Mouse (Mus musculus) ES-Bruce4 (cell line): Measurements from ENCODE around the gene Bfsp1. TPM values are rescaled to one million over a fixed set of nuclear protein-coding genes. Genes with fewer than 3 reads are reported as not detected.

Experiments
- H3K27ac ChIP-seq: 2 replicates; pipeline ENCODE4 v1.5.1; 2012; ENCODE audit warnings: low read length, inconsistent platforms; ENCODE audit not compliant: insufficient read depth
- H3K27me3 ChIP-seq: 2 replicates; pipeline ENCODE4 v1.6.1; 2012; ENCODE audit warnings: mild to moderate bottlenecking, low read length, inconsistent platforms; ENCODE audit not compliant: control insufficient read depth, poor library complexity, insufficient read depth, severe bottlenecking
- H3K36me3 ChIP-seq: 2 replicates; pipeline ENCODE4 v1.6.1; 2012; ENCODE audit warnings: inconsistent platforms, mild to moderate bottlenecking, low read length, moderate library complexity; ENCODE audit not compliant: control insufficient read depth, poor library complexity, insufficient read depth, severe bottlenecking
- H3K4me1 ChIP-seq: one replicate; pipeline ENCODE4 v1.8.1; 2011; ENCODE audit warnings: low read length; ENCODE audit not compliant: control insufficient read depth, insufficient read depth
- H3K4me3 ChIP-seq: 2 replicates; pipeline ENCODE4 v1.5.1; 2011; ENCODE audit warnings: low read depth, mild to moderate bottlenecking, low read length
- H3K9ac ChIP-seq: 2 replicates; pipeline ENCODE4 v1.6.1; 2012; ENCODE audit warnings: low read depth, mild to moderate bottlenecking, inconsistent platforms; ENCODE audit not compliant: poor library complexity, severe bottlenecking
- H3K9me3 ChIP-seq: replicated peaks from 2 replicates; pipeline ENCODE4 v1.6.1; 2012; ENCODE audit warnings: mild to moderate bottlenecking, low read length, inconsistent platforms; ENCODE audit not compliant: control insufficient read depth, poor library complexity, insufficient read depth, severe bottlenecking
- CTCF ChIP-seq: IDR thresholded peaks from one replicate; pipeline ENCODE4 v1.8.1; 2011; ENCODE audit warnings: low read depth, low read length
- EP300 ChIP-seq: IDR thresholded peaks from 2 replicates; pipeline ENCODE4 v1.6.1; 2011; ENCODE audit warnings: low read depth, low read length; ENCODE audit not compliant: insufficient read depth
- POLR2A ChIP-seq: IDR thresholded peaks from one replicate; pipeline ENCODE4 v1.8.1; 2011; ENCODE audit warnings: low read length; ENCODE audit not compliant: insufficient read depth
- polyA plus RNA-seq: library from polyadenylated mRNA; stranded (reverse); fragments of >200 nt; gene quantifications from 2 replicates; pipeline ENCODE4 v1.2.4, GENCODE M21; 2011; ENCODE audit warnings: low read depth; ENCODE audit not compliant: missing spikeins, insufficient read depth, insufficient read length

Gene Bfsp1
- polyA plus RNA-seq, 1 experiment = 0.58 TPM

DNA sequence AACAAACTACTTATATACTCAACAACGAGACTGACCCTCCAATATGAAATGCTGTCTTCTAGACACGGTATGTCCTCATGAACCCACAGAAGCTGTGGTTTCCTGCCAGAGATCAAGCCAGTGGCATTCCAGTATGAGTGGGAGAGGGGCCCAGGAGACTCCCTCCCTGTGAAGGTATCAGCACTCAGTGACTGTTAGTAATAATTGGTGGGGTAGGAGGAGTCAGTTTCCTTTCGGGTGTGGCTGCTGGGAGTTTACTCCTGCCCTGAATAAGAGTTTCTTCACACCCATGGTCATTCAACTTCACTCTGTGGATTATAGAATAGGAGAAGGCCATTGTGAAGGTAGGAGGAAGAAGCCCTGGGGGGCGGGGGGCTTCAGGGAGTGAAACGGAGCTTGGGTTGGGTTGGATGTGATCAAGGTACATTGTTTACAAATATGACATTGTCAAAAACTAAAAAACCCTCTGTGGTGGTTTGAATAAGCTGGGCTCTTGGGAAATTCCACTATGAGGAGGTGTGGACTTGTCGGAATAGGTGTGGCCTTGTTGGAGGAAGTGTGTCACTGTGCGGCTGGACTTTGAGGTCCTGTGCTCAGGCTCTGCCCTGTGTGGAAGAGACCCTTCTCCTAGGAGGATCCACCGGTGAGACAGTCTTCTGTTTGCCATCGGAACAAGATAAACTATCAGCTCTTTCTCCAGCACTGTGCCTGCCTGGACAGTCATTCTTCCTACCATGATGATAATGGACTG lies 36.7 kb upstream of the Bfsp1 start:
- no peak for TF ChIP-seq CTCF
- no peak for TF ChIP-seq POLR2A
- no peak for TF ChIP-seq EP300

DNA sequence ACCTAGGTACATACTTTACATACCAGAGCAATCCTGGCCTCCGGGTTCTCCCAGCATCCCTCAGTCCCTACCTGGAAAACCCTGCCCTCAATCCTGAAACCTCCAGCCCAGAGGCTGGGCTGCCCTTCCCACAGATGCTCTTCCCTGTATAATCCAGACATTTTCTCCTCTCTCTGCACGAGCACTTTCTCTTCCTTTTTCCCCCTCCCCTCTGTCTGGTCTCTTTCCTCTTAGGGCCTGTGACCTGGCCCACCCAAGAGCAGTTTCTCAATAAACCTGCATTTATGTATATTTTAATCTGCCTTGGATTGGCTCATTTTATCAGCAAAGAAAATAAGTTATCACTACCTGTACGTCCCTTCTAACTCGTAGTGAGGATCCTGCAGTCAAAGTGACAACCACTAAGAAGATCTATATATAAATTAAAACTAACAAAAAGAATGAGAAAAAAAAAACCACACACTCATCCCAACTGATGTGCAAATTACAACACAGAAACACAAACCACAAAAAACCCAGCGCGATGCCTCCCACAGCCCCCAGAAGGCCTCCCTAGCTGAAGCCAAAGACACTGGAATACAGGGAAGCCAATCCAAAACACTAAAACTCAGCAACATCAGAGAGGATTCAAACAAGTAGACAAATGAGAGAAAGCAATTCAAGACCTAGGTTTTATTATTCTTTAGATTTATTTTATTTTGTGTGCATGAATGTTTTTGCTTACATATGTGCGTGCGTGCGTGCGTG lies 28.5 kb upstream of the Bfsp1 start:
- Histone ChIP-seq H3K27ac (peak overlapping the region; percentile 94), H3K36me3 (no peaks in the 10 kb centered on the region), H3K4me1 (peaks cover 2% of the 10 kb centered on the region), H3K4me3 (no peak overlapping the region), H3K9me3 (no peaks in the 10 kb centered on the region), H3K27me3 (no peaks in the 10 kb centered on the region), H3K9ac (0 out of 2 replicates have a peak overlapping the region, but pooled peaks have one; percentile 49)
- 0 out of 2 replicates have a peak, but pooled peaks have one; percentile 48 for TF ChIP-seq EP300
- TF ChIP-seq CTCF = no peak
- TF ChIP-seq POLR2A = peak; percentile 36

More for the DNA sequence above, 36.7 kb upstream of the Bfsp1 start:
- Histone ChIP-seq H3K9ac (no peak overlapping the region), H3K36me3 (no peaks in the 10 kb centered on the region), H3K27ac (no peak overlapping the region), H3K4me1 (no peaks in the 10 kb centered on the region), H3K4me3 (no peak overlapping the region), H3K27me3 (no peaks in the 10 kb centered on the region), H3K9me3 (no peaks in the 10 kb centered on the region)

DNA sequence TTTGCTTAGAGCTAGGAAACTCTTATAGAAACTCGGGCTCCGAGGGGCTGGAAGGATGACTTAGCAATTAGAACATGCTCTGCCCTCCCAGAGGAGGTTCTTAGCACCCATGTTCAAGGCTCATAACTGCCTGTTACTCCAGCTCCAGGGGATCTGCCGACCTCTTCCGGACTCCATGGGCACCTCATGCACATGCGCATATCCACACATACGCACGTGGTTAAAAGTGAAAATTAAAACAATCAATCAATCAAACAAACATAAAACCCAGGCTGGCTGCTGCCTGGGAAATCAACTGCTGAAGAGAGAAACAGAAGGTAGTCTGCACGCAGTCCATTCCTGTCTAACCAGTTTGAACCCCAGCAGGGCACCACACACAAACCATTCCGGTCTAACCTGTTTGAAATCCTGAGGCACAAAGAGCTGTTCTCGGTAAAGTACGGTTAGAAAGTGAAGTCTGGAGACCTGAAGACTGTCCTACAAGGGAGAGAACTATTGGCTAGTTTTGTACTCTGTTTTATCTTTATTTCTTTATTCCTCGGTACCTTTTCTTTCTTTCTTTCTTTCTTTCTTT lies 27.0 kb upstream of the Bfsp1 start:
- Histone ChIP-seq H3K36me3 (no peaks in the 10 kb centered on the region), H3K4me3 (peak overlapping the region; percentile 24; the same call in 1 of the 2 replicates), H3K27ac (peak overlapping the region; percentile 94), H3K9me3 (no peaks in the 10 kb centered on the region), H3K9ac (peak overlapping the region; percentile 40; the same call in 1 of the 2 replicates), H3K4me1 (peaks cover 2% of the 10 kb centered on the region), H3K27me3 (no peaks in the 10 kb centered on the region)
- no peak for TF ChIP-seq CTCF
- TF ChIP-seq POLR2A = no peak
- TF ChIP-seq EP300 = peak; percentile 92

DNA sequence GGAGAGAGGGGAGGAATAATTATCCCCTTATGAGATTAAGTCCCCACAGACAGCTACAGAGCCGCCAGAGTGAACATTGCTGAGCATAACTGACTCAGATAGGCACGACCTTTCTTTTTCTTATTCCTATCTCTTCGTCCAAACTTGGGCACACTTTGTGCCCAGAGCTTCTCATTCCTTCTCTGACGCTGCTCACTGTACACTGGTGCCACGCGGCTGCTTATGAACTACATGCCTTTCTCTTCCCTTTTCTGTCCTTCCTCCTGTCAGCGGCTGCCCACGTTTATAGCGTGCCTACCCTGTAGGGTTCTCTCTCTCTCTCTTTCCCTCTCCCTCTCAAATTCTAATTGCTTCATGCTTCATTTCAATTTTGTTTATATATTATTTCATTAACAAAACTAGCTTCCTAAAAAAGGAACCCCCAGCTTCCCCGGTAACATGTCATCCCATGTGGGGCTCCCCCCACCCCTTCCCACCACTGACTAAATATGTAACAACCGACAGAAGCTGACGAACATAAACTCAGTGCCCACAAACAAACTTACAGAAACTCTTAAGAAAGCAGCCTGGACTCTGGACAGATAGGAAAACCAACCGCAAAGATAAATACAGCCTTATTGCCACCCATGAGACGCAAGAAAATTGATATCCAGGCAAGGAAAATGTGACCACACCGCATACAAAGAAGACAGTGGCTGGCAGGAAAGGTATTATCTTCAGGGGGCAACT lies 26.3 kb upstream of the Bfsp1 start:
- TF ChIP-seq EP300 = no peak
- no peak for TF ChIP-seq POLR2A
- TF ChIP-seq CTCF = no peak
- H3K4me1 ChIP-seq = peaks cover 2% of the 10 kb centered on the region
- H3K27me3 ChIP-seq = no peaks in the 10 kb centered on the region
- no peak overlapping the region for H3K4me3 ChIP-seq
- peak overlapping the region; percentile 89 for H3K27ac ChIP-seq
- no peaks in the 10 kb centered on the region for H3K9me3 ChIP-seq
- H3K9ac ChIP-seq = peak overlapping the region; percentile 40; the same call in 1 of the 2 replicates
- H3K36me3 ChIP-seq = no peaks in the 10 kb centered on the region

DNA sequence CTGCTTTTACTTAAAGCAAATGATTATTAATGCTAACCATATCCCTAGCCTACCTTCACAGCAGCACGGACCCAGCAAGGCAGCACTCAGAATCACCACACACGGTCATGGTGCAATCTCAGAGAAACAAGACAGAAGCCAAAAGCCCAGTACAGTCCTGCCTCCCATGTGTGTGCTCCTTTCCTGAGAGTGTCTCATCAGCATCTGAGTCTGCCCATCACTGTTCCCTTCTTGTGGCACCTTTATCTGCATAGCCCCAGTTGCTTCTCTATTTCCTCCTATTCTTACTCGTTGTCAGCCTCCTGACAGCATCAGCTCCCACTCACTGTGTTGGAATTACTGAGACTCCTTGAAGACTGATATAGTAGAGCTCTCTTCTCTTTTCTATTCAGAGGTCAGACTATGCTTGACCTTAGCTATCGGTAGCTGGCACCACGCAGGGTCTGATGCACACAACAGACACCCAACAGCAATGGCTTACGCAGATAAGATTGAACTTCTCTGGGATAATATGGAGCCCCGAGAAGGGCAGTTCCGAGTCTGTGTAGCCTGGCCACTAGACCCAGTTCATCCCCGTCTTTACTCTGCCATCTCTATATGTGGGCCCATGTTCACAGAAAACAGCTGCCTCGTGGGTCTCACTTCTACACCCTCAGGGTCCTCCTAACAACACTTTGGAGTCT lies 19.8 kb upstream of the Bfsp1 start:
- Histone ChIP-seq H3K4me1 (no peaks in the 10 kb centered on the region), H3K9ac (no peak overlapping the region), H3K9me3 (no peaks in the 10 kb centered on the region), H3K27me3 (no peaks in the 10 kb centered on the region), H3K4me3 (no peak overlapping the region), H3K27ac (no peak overlapping the region), H3K36me3 (no peaks in the 10 kb centered on the region)
- TF ChIP-seq POLR2A (no peak), EP300 (no peak), CTCF (no peak)
